Mouse (Mus musculus) testis, adult 2 months (tissue): ENCODE data around the gene Aox2. TPM values are rescaled to one million over a fixed set of nuclear protein-coding genes. Genes with fewer than 3 reads are reported as not detected.
A peak's percentile ranks its signal among the peaks of the same experiment; 100 is the strongest.

Source experiments
- H3K27ac ChIP-seq: fragments of 200-500 bp; 2 replicates; pipeline ENCODE4 v1.5.1; 2012; ENCODE audit warnings: low read depth, low read length; ENCODE audit not compliant: control insufficient read depth, insufficient read depth
- H3K27me3 ChIP-seq: fragments of 200-500 bp; 2 replicates; pipeline ENCODE4 v1.6.1; 2012; ENCODE audit warnings: mild to moderate bottlenecking, low read length, moderate library complexity; ENCODE audit not compliant: control insufficient read depth, insufficient read depth
- H3K36me3 ChIP-seq: fragments of 200-500 bp; 2 replicates; pipeline ENCODE4 v1.6.1; 2012; ENCODE audit warnings: mild to moderate bottlenecking, low read length; ENCODE audit not compliant: control insufficient read depth, insufficient read depth
- H3K4me1 ChIP-seq: fragments of 200-500 bp; 2 replicates; pipeline ENCODE4 v1.6.1; 2012; ENCODE audit warnings: low read length; ENCODE audit not compliant: control insufficient read depth, insufficient read depth
- H3K4me3 ChIP-seq: fragments of 200-500 bp; 2 replicates; pipeline ENCODE4 v1.5.1; 2012; ENCODE audit warnings: low read depth, mild to moderate bottlenecking, low read length, moderate library complexity, mixed read lengths; ENCODE audit not compliant: control insufficient read depth
- CTCF ChIP-seq: fragments of 200-500 bp; IDR thresholded peaks from 2 replicates; pipeline ENCODE4 v1.5.1; 2012; ENCODE audit warnings: low read depth, mild to moderate bottlenecking, inconsistent platforms, low read length, moderate library complexity; ENCODE audit not compliant: control insufficient read depth, insufficient read depth, insufficient replicate concordance
- POLR2A ChIP-seq: fragments of 200-500 bp; IDR thresholded peaks from 2 replicates; pipeline ENCODE4 v1.6.1; 2012; ENCODE audit warnings: low read depth, mild to moderate bottlenecking, inconsistent platforms, low read length, moderate library complexity; ENCODE audit not compliant: control insufficient read depth
- polyA plus RNA-seq: library from polyadenylated mRNA; depleted of rRNA; stranded (reverse); fragments of >200 nt; gene quantifications from 2 replicates; pipeline ENCODE4 v1.2.3, GENCODE M21; 2012

Gene Aox2
- polyA plus RNA-seq, 1 experiment, result 0.27 TPM

DNA sequence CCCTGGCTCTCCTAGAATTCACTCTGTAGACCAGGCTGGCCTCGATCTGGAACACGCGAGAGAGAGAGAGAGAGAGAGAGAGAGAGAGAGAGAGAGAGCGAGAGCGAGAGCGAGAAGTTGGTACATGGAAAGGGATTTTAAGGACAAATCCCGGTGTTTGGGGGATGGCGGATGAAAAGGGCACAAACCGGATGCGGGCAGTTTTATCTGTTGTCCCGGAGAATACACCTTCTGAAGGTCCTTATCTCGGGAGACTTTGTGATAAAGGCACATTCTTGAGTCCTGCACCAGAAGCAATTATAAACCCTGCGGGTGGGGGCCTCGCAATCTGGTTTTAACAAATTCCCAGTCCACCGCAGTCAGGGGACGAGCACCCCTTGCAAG, 114.1 kb downstream of the Aox2 start:
- TF ChIP-seq POLR2A (no peak), CTCF (no peak)
- H3K27ac ChIP-seq, result peak overlapping the region; percentile 98

DNA sequence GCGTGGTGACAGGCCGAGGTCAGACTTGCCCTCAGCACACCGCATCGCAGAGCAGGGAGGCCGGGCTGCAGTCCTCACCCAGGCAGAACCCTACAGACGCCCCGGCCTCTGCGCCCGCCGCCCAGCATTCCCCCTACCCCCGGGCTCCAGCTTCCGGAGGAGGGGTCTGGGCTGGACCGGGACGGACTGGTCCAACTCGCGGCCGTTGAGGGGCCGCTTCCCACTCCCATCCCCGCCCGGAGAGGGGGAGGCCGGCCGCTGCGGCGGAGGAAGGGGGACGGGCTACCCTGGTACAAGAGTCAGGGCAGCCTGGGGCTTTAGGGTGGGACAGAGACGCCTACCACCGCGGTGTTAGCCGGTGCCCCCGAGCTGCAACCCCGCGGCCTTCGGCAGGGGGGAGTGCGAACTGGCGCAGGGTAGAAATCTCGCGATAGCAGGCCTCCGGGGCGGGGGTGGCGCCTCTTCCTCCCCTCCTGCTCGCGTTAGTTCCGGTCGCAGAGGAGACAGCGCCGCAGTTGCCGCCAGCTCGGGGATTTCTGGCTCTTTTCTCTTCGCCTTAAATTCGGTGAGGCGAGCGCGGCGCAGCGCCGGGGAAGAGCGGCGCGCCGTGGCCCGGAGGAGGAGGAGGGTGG, 114.6 kb downstream of the Aox2 start, which contains the start of gene Bzw1:
Gene Bzw1 (plus strand): TSS at position 247 of the 632 bp plus-strand sequence.
- H3K36me3 ChIP-seq, result no peaks in the 10 kb centered on the region
- peaks cover 2% of the 10 kb centered on the region for H3K4me1 ChIP-seq
- peak within 1 kb of the TSS; percentile 93 for H3K4me3 ChIP-seq
- TF ChIP-seq CTCF, result no peak
- TF ChIP-seq POLR2A, result peak; percentile 55
- H3K27me3 ChIP-seq, result no peaks in the 10 kb centered on the region
- H3K27ac ChIP-seq, result peak within 1 kb of the TSS; percentile 98

More for the DNA sequence above, 114.1 kb downstream of the Aox2 start:
- Histone ChIP-seq H3K4me3 (peak overlapping the region; percentile 93), H3K4me1 (peaks cover 2% of the 10 kb centered on the region), H3K27me3 (no peaks in the 10 kb centered on the region), H3K36me3 (no peaks in the 10 kb centered on the region)

DNA sequence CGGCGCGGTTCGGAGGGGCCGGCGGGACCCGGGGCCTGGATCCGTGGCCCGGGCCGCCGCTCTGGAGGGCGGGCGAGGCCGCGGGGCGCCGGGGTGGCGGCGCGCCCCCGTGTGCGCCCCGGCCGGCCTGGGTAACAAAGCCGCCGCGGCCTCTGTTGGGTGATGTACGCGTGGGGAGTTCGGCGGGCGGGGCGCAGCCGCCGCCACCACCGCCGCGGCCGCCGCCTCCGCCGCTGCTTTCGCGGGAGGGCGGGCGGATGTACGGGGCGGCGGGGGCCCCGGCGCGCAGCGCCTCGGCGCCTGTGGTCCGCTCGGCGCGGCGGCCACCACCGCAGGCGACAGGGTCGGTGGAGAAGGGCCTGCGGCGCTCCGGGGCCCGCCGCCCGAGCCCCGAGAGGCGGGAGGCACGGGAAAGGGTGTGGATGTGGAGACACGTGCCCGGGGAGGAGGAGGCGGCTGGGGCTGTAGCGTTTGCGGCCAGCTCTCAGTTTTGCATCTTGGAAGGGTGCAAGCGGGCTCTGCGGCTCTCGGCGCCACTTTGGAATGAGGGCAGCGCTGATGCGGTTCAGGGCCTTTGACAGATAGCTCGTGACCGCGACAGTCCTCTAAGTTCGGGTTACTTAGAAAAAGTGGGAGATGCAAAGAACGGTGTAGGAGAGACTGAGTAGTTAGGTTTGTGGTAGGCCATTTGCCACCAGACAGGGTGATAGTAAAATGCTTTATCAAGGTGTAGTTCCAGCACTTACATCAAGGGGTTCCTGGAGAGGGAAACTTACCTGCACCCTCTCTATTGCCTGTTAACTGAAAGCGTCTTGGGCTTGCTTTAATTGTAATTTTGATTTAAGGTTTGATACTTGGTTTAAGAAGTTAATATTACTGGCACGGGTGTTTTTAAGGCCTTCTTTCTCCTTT, 115.4 kb downstream of the Aox2 start:
- H3K27ac ChIP-seq, result peak overlapping the region; percentile 98
- H3K27me3 ChIP-seq, result no peaks in the 10 kb centered on the region
- peak overlapping the region; percentile 93 for H3K4me3 ChIP-seq
- no peaks in the 10 kb centered on the region for H3K36me3 ChIP-seq
- TF ChIP-seq CTCF (no peak), POLR2A (no peak)
- peaks cover 2% of the 10 kb centered on the region for H3K4me1 ChIP-seq

DNA sequence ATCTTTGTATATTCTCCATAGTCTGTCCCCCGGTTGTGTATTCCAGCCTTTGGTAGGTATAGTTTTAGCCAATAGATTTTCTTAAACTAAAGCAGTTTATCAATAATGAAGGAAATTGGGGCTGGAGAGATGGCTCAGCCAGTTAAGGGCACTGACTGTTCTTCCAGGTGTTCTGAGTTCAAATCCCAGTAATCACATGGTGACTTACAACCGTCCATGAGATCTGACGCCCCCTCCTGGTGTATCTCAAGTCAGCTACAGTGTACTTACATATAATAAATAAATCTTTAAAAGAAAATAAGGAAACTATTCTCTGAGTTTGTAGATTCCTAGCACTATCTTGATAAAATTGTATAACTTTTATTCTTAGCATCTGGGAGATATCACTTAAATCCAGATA, 117.2 kb downstream of the Aox2 start:
- H3K4me1 ChIP-seq, result peaks cover 2% of the 10 kb centered on the region
- TF ChIP-seq POLR2A (no peak), CTCF (no peak)

DNA sequence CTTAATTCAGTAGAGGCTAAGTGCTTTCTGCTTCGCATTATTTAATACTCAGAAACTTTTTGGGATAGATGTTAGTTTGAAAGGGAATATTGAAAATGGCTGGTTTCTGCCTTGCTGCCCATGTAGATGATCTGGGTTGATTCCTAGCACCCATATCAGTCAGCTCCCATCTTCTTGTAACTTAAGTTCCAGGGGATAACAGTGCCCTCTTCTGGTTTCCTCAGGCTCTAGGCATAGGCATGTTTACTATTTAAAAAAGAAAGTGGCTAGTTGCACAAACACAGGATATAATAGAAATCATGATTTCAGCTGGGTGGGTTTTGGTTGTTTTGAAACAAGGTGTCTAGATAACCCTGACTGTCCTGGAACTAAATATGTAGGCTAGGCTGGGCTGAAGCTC, 118.1 kb downstream of the Aox2 start:
- Histone ChIP-seq H3K27me3 (no peaks in the 10 kb centered on the region), H3K4me3 (no peak overlapping the region), H3K4me1 (peaks cover 2% of the 10 kb centered on the region), H3K27ac (no peak overlapping the region), H3K36me3 (no peaks in the 10 kb centered on the region; the same call in 1 of the 2 replicates)
- TF ChIP-seq CTCF (no peak), POLR2A (no peak)

More for the DNA sequence above, 117.2 kb downstream of the Aox2 start:
- no peak overlapping the region for H3K4me3 ChIP-seq
- H3K27ac ChIP-seq, result no peak overlapping the region
- H3K36me3 ChIP-seq, result no peaks in the 10 kb centered on the region; the same call in 1 of the 2 replicates
- no peaks in the 10 kb centered on the region for H3K27me3 ChIP-seq

DNA sequence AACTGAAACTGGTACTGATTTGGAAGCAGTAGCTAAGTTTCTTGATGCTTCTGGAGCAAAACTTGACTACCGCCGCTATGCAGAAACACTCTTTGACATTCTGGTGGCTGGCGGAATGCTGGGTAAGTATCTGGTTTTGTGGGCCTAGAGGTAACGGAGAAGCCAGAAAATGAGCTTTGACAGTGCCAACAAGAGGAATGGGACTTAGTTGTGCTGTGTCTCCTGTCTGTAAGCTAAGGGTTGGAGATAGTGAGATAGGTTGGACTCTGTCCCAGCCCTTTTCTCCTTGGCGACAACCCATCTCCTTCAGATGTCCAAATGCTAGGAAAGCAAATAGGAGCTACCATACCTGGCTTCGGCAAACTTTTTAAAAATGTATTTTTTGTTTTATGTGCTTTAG, 119.6 kb downstream of the Aox2 start:
- Histone ChIP-seq H3K4me3 (no peak overlapping the region), H3K27ac (no peak overlapping the region), H3K4me1 (no peaks in the 10 kb centered on the region), H3K27me3 (no peaks in the 10 kb centered on the region), H3K36me3 (no peaks in the 10 kb centered on the region; the same call in none of the 2 replicates)
- TF ChIP-seq POLR2A, result no peak
- TF ChIP-seq CTCF, result no peak

DNA sequence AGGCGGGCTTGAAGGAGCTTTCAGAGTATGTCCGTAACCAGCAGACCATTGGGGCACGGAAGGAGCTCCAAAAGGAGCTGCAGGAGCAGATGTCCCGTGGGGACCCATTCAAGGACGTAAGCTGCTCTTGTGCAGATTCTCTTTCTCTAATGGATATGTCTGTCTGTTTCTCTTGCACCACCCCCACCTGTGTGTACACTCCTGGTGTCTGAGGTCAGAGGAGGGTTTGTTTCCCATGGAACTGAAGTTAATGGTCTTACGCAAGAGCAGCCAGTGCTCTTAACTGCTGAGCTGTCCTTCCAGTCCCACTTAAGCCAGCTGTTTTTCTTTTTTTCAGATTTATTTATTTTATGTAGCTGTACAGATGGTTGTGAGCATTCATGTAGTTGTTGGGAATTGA, 123.3 kb downstream of the Aox2 start:
- H3K4me3 ChIP-seq, result no peak overlapping the region
- H3K27ac ChIP-seq, result no peak overlapping the region
- no peaks in the 10 kb centered on the region for H3K27me3 ChIP-seq
- H3K36me3 ChIP-seq, result peaks cover 1% of the 10 kb centered on the region
- H3K4me1 ChIP-seq, result no peaks in the 10 kb centered on the region
- TF ChIP-seq CTCF, result no peak
- TF ChIP-seq POLR2A, result no peak
